Mouse (Mus musculus) megakaryocyte progenitor cell, adult 5-6 weeks (primary cell): ENCODE data around the gene S1pr1. TPM values are rescaled to one million over a fixed set of nuclear protein-coding genes. Genes with fewer than 3 reads are reported as not detected.
A peak's percentile ranks its signal among the peaks of the same experiment; 100 is the strongest.

ENCODE experiments used
- ATAC-seq: replicated peaks from 2 replicates; pipeline ENCODE4 v1.8.0; 2016; ENCODE audit warnings: mild to moderate bottlenecking, moderate TSS enrichment, inconsistent platforms; ENCODE audit not compliant: poor library complexity
- total RNA-seq, 2 experiments: library from RNA; stranded (forward) in 1 of 2; stranded (reverse) in 1 of 2; fragments of 157-497, 149-512 nt in 1 of 2; fragments of 200-1000 nt in 1 of 2; gene quantifications; 2 replicates each; pipeline versions ENCODE4 v1.2.3 to v1.2.4; 2015 to 2017

S1pr1 gene
- total RNA-seq, 2 experiments from 2014 or later: 0.17 to 2.7 TPM

DNA sequence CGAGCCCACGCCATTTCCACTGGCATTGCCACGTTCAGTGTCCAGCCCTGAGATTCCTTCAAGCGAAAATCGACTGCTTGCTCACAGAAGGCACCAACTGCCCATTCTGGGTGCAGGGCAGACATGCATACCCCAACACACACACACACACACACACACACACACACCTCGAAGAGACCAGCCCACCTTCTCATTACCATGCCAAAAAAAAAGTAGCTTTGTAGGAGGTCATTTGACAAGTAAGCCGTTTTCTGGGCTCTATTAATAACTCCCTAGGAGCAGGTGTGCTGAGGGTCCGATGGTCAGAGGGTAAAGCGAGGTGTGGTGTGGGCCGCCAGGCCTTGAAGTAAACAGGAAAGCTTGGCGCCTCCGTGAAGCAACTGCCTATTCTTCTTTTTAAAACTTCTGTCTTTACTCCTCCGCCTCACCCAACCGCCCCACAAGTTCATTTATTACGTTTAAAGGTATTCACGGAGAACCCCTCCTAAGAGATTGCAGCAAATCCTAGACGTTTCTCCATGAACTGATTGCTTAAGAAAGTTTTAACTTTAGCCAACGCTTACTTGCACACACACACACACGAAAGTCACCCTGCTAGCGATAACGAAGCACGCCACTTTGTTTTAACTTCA lies 1.3 kb downstream of the S1pr1 start:
- ATAC-seq: no peak

DNA sequence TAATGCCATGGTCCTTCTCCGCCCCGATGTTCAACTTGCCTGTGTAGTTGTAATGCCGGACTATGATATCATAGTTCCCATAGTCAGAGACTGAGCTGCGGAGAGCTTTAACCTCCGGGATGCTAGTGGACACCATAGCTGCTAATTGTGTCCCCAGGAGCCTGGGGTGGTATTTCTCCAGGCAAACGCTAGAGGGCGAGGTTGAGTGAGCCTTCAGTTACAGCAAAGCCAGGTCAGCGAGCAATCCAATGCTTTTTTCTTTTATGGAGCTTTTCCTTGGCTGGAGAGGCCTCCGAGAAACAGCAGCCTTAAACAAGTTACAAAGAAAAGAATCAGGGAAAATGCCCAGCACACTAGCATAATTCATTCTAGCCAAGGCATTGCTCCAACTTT lies 2.1 kb downstream of the S1pr1 start:
- peak; percentile 38 for ATAC-seq

DNA sequence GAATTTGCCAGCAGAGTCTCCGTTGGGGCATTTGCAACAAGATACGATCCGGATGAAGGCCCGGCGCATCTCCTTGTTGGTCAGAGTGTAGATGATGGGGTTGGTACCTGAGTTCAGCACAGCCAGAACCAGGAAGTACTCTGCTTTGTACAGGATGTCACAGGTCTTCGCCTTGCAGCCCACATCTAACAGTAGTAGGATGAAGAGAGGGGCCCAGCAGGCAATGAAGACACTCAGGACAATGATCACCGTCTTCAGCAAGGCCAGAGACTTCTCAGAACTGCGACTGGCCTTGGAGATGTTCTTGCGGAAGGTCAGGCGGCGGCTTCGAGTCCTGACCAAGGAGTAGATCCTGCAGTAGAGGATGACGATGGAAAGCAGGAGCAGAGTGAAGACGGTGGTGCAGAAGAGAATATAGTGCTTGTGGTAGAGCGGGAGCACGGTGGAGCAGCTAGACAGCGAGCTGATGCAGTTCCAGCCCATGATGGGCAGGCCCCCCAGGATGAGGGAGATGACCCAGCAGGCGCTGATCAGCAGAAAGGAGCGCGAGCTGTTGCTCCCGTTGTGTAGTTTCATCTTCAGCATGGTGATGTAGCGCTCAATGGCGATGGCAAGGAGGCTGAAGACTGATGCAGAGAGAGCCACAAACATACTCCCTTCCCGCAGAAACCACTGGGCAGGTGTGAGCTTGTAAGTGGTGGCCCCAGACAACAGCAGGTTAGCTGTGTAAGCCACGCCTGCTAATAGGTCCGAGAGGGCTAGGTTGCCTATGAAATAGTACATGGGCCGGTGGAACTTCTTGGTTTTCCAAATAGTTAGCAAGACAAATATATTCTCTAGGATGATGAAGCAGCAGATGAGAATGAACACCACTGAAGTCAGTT lies 2.7 kb downstream of the S1pr1 start:
- ATAC-seq: no peak

DNA sequence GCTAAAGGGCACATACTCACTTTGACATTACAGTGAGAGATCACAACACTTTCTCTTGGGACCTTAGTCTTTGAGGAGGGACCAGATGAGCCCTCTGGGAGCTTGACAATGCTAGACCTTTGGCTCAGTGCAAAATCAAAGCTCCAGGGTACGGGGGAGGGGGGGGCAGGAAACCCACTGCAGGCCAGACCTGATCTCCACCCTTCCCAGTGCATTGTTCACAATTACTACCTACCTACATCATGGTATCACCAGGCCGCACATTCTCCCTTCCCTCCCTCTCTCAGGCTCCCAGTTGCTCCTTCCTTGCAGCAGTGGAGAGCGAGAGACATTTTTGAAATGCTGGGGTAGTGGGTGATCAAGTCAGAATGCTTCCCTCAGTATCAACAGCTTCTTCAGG lies 3.5 kb downstream of the S1pr1 start:
- ATAC-seq: no peak

GRCm38 (mm10) chr3:115710051-115710450 lies 4.8 kb downstream of the S1pr1 start:
- ATAC-seq: no peak

DNA sequence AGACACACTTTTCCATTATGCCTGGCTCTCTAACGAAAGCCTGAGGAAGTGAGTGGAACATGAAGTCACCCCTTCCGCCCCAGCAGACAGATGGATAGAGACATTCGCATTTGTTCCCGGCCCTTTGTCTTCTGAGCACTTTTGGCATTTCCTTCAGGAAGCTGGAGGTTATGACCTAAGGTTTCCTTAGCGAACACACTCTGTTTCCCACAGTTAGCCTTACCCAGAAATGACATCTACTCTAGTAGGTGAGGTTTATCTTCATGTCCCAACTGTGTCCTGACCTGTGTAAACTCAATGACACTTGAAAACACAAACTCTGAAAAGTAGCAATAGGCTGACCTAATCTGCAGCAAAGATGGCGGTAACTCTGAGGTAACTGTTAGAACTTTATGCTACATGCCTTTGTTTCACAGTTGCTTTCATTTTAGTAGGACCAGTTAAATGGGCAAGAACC lies 5.7 kb downstream of the S1pr1 start:
- ATAC-seq: no peak

DNA sequence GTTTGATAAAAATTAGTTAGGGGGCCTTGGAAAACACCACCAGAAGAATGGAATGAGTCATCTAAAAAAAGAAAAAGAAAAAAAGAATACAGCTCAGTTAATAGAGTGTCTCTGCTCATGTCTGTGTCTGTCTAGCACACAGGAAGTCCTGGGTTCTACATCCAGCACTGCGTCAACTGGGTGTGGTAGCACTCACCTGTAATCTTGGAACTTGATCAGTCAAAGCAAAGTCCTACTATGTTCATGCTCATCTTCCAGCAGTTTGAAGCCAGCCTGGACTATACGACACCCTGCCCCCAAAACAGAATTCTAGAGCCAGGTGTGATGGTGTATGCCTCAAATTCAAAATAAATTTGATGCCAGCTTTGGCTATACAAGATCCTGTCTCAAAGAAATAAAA lies 8.1 kb downstream of the S1pr1 start:
- no peak for ATAC-seq

DNA sequence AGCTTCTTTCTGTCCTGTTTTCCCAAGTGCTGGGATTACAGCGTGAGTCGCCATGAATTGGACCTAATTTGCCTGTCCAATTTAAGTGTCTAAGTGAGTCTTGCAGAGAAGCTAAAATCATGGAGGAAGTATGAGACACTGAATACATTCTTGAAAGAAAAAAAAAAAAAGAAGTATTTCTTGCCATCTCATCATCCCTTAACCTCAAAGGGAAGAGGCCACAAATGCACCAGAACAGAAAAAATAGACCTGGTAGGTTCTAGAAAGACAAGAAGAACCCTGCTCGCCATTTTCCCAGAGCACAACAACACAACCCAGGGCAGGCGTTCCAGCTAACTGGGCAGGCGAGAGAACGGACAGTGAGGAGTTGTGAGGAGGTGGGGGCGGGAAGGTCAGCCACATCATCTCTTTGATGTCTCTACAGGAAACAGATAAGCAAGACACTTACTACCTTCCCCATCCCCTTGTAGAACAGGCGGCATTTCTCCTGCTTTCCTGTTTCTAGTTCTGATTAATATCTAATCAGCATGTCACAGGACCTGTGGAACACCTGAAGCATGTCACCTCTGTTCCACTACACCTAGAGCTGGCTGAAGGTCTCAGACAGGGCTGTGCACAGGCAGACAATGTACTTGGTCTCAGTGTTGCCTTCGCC lies 10.5 kb downstream of the S1pr1 start:
- ATAC-seq: peak; percentile 74

- ATAC-seq: no peak
Measured at GRCm38 (mm10) chr3:115703720-115704119, 11.2 kb downstream of the S1pr1 start.

GRCm38 (mm10) chr3:115702089-115702488 lies 12.8 kb downstream of the S1pr1 start:
- peak; percentile 49; the same call in 1 of the 2 replicates for ATAC-seq

GRCm38 (mm10) chr3:115695194-115695891 lies 19.5 kb downstream of the S1pr1 start:
- ATAC-seq: peak; percentile 42

- ATAC-seq: peak; percentile 30
Measured at GRCm38 (mm10) chr3:115694168-115694567, 20.7 kb downstream of the S1pr1 start.

- ATAC-seq: peak; percentile 27
Measured at GRCm38 (mm10) chr3:115693390-115693789, 21.5 kb downstream of the S1pr1 start.

- no peak for ATAC-seq
Measured at GRCm38 (mm10) chr3:115692857-115693256, 22.0 kb downstream of the S1pr1 start.

GRCm38 (mm10) chr3:115692384-115692783 lies 22.5 kb downstream of the S1pr1 start:
- peak; percentile 59 for ATAC-seq

- no peak for ATAC-seq
Measured at GRCm38 (mm10) chr3:115689920-115690319, 25.0 kb downstream of the S1pr1 start.

DNA sequence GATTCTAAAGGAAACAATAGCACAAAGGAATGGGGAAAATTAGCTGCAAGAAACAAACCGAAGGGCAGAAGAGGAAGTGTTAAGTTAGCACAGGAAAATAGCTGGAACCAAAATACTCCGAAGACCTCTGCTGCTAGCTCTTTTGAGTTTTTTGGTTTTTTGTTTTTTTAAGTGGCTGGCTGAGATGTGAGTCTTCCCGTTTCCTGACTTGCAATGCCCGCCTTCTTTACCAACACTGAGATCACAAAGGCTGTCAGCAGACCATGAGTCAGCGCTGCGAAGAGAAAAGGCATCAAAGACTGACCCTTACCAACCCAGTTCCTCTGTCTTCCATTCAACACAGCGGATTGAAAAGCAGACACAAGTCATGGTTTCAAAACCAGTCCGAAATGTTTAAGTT lies 25.5 kb downstream of the S1pr1 start:
- peak; percentile 67 for ATAC-seq

GRCm38 (mm10) chr3:115687821-115688220 lies 27.1 kb downstream of the S1pr1 start:
- no peak for ATAC-seq

- peak; percentile 77 for ATAC-seq
Measured at GRCm38 (mm10) chr3:115682328-115683088, 32.4 kb downstream of the S1pr1 start.

DNA sequence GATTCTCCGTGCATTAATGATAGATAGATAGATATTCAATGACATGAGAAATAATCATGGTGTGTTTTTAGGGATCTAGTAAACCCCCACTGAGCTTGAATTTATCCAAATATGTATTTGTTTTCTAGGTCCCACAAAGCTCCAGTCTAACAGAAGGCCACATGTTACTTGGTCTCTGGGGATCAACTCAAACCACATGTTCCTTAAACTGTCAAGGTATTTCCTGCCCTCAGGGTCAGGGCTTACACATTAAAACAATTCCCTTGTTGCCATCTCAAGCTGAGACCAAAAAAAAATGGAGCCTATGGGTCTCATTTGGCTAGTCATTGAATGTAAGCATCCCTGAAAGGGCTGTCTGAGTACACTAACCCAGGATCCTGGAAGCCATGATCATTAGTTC lies 33.7 kb downstream of the S1pr1 start:
- 0 out of 2 replicates have a peak, but pooled peaks have one; percentile 15 for ATAC-seq
